Mouse (Mus musculus) brain, embryonic 14.5 days (tissue): Measurements from ENCODE around the gene Thsd7b. TPM values are rescaled to one million over a fixed set of nuclear protein-coding genes. Genes with fewer than 3 reads are reported as not detected.
"Not testable (repeated sequence)": the region's sequence is repeated elsewhere in the genome, so short reads cannot be mapped to it uniquely, and the experiment has no call there.

Experiments
- DNase-seq: peaks from one replicate; pipeline ENCODE4 v3.0.0-alpha.2; 2011; ENCODE audit warnings: low read depth
- CTCF ChIP-seq: fragments of 200-500 bp; IDR thresholded peaks from 2 replicates; pipeline ENCODE4 v1.5.1; 2012; ENCODE audit warnings: inconsistent platforms, mild to moderate bottlenecking, moderate library complexity, borderline replicate concordance; ENCODE audit not compliant: insufficient read depth, insufficient read length; ENCODE audit errors: extremely low read depth
- POLR2A ChIP-seq: fragments of 200-500 bp; IDR thresholded peaks from 2 replicates; pipeline ENCODE4 v1.6.1; 2012; ENCODE audit warnings: mild to moderate bottlenecking, inconsistent platforms, borderline replicate concordance; ENCODE audit not compliant: poor library complexity, insufficient read depth, insufficient read length, severe bottlenecking; ENCODE audit errors: extremely low read depth
- polyA plus RNA-seq: library from polyadenylated mRNA; depleted of rRNA; stranded (reverse); fragments of >200 nt; gene quantifications from 2 replicates; pipeline ENCODE4 v1.2.3, GENCODE M21; 2012

Thsd7b gene
- polyA plus RNA-seq, 1 experiment = 7.8 TPM

- DNase-seq = no peak
- TF ChIP-seq POLR2A = no peak
Observed at GRCm38 (mm10) chr1:129956625-129957024, 683.5 kb downstream of the Thsd7b start.

DNA sequence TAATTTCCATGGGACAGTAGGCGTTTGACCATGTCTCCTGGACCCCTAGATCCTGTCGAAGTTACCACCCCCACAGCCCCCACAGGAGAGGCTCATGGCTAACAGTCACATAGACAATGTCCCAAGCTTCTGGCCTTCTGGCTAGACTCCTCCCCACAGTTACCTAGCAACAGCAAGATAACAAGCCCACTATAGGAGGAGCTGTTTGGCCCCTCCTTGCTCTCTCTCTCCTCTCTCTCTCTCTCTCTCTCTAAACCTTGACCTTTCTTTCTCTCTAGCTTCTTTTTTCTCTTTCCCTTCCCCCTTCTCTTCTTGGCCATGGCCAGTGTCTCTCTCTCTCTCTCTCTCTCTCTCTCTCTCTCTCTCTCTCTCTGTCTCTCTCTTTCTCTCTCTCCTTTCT is 686.2 kb downstream of the Thsd7b start:
- DNase-seq = not testable (repeated sequence)

DNA sequence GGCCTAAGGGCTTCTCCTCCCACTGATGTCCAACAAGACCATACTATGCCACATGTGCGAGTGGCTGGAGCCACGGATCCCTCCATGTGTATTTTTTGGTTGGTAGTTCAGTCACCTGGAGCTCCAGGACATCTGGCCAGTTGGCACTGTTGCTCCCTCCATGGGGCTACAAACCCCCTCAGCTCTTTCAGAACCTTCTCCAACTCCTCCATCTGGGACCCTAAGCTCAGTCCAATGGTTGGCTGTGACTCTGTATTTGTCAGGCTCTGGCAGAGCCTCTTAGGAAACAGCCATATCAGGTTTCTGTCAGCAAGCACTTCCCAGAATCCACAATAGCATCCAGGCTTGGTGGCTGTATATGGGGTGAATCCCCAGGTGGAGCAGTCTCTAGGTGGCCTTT is 690.1 kb downstream of the Thsd7b start:
- TF ChIP-seq CTCF (no peak), POLR2A (no peak)
- DNase-seq = no peak

DNA sequence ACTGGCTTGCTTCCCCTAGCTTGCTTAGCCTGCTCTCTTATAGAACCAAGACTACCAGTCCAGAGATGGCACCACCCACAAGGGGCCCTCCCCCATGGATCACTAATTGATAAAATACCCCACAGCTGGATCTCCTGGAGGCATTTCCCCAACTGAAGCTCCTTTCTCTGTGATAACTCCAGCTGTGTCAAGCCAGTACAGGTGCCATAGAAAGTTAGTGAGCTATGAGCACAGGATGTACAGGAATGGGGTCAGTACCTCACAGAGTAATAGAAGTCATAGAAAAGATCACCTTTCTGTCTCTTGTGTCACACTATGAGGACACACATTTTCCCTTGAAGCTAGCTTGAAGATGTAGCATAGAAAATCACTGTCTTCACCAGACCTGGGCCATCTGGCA is 716.1 kb downstream of the Thsd7b start:
- DNase-seq = not testable (repeated sequence)

- TF ChIP-seq POLR2A = no peak
- no peak for DNase-seq
Observed at GRCm38 (mm10) chr1:129990821-129991220, 717.7 kb downstream of the Thsd7b start.

DNA sequence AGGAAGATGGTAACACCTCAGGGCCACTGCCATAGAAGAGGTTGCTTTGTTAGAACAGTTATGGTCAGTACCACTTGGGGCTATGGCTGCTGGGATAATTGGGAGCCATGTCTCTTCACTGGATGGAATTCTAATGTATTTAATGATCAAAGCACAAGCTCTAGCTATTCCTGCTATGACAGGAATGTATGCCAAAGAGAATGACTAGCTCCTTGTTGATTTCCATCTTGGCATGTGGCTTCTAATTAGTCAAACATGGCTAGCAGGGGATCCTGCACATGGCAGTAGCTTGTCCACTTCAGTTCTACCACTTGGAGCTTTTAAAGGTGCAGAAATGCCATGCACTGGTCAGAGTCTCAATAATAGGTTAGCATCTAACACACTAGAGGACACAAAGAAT is 781.9 kb downstream of the Thsd7b start:
- DNase-seq = peak; percentile 12

GRCm38 (mm10) chr1:130062105-130062504 is 789.0 kb downstream of the Thsd7b start:
- DNase-seq = no peak
- TF ChIP-seq POLR2A = no peak
- TF ChIP-seq CTCF = no peak

More for the DNA sequence above, 781.9 kb downstream of the Thsd7b start:
- TF ChIP-seq POLR2A = no peak
- TF ChIP-seq CTCF = no peak

GRCm38 (mm10) chr1:130066193-130066959 is 793.3 kb downstream of the Thsd7b start:
- peak; percentile 64 for DNase-seq
- no peak for TF ChIP-seq CTCF
- TF ChIP-seq POLR2A = no peak

DNA sequence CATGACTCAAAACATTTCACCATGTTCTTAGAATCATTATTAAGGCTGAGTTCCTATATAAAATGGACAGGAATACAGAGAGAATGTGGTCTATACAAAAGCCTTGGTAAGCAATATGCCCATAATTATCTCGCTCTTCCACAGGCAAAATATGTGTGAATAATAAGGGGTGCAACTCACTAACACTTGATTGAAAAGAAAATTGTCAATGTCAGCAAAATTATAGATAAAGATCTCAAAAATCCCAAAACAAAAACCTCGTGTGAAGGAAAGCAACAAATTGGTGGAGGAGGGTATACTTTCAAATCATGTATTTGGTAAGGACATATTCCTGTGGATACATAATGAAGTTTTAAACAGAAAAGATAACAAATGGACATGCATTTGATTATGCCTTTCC is 810.7 kb downstream of the Thsd7b start:
- TF ChIP-seq CTCF (no peak), POLR2A (no peak)
- DNase-seq = no peak

DNA sequence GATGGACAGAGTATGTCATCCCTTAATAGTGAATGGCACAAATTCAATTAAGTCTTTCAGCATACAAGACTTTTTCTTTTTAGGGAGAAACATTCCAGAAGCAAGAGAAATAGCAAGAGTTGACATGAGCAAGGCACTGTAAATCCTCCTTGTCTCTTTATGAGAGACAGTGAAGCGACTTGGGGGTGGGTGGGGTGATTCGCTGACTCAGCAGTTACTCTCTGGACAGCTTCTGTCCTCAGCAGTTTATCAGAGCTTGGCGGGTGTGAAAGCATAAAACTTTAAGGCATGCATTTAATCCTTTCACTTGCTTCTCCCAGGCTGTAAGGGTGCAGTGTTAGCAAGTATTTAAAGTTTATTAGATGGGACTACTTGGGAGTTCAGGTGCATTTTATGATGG is 812.1 kb downstream of the Thsd7b start:
- no peak for DNase-seq
- no peak for TF ChIP-seq POLR2A
- no peak for TF ChIP-seq CTCF

DNA sequence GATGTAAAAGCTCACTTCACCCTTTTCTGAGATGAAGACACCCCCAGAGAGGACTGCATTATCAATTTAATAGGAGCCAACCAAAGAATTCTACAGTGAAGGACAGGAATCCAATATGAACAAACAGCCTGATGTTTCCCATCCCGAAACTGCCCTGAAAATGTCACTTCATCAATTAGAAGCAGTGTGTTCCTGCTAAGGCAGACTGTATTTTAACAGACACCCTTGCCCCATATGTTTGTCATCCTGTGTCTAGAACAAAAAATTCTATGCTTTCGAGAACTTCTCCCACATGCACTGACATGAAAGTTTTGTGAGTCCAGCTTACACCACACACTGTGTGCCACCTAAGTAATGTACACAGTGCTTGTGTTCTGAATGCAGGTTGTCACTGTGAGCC is 812.8 kb downstream of the Thsd7b start:
- DNase-seq = no peak
- no peak for TF ChIP-seq CTCF
- no peak for TF ChIP-seq POLR2A

DNA sequence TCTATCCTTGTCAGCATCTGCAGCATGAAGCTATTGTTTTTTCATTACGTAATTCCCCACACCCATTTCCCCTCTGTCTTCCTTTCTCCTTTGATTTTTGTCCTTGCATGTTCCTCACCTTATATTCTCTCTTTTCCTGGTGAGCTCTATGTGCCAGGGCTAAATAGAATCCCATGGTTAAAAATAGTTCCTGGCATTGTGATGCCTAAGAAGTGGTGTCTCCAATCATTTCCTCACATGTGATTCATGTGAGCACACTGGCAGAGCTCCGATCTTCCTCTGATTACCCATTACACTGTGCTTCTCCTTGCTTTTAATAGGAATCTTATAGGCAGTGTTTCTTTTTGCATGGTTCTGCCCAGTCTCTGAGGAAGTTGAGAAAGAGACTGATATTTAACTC is 826.1 kb downstream of the Thsd7b start:
- DNase-seq = no peak
- no peak for TF ChIP-seq CTCF

GRCm38 (mm10) chr1:130112580-130113314 is 839.6 kb downstream of the Thsd7b start:
- no peak for TF ChIP-seq POLR2A
- TF ChIP-seq CTCF = no peak
- no peak for DNase-seq
